Mouse (Mus musculus) erythroblast, embryonic 14.5 days (primary cell): ENCODE measurements around the gene Adcy9. TPM values are rescaled to one million over a fixed set of nuclear protein-coding genes. Genes with fewer than 3 reads are reported as not detected.
"Not testable (repeated sequence)": the region's sequence is repeated elsewhere in the genome, so short reads cannot be mapped to it uniquely, and the experiment has no call there.

Source experiments
- H3K27me3 ChIP-seq: 2 replicates; pipeline ENCODE4 v1.6.1; 2012; ENCODE audit warnings: inconsistent platforms; ENCODE audit not compliant: control insufficient read depth
- H3K36me3 ChIP-seq: 2 replicates; pipeline ENCODE4 v1.6.1; 2012; ENCODE audit warnings: mild to moderate bottlenecking, inconsistent platforms; ENCODE audit not compliant: control insufficient read depth
- H3K4me1 ChIP-seq: 2 replicates; pipeline ENCODE4 v1.6.1; 2012; ENCODE audit warnings: inconsistent platforms; ENCODE audit not compliant: control insufficient read depth
- H3K4me3 ChIP-seq: replicated peaks from 2 replicates; pipeline ENCODE3; 2012; ENCODE audit warnings: moderate library complexity, mild to moderate bottlenecking, inconsistent platforms
- H3K9me3 ChIP-seq: 2 replicates; pipeline ENCODE4 v1.6.1; 2012; ENCODE audit warnings: low read length, inconsistent platforms, mixed read lengths; ENCODE audit not compliant: control insufficient read depth
- GATA1 ChIP-seq: IDR thresholded peaks from 2 replicates; pipeline ENCODE4 v1.6.1; 2012; ENCODE audit warnings: low read length, inconsistent platforms, mixed read lengths
- TAL1 ChIP-seq: IDR thresholded peaks from 3 replicates; pipeline ENCODE4 v1.6.1; 2012; ENCODE audit warnings: low read length, inconsistent platforms, mixed read lengths
- polyA plus RNA-seq: library from polyadenylated mRNA; stranded (reverse); fragments of >175 nt; gene quantifications from 2 replicates; pipeline ENCODE4 v1.2.3, GENCODE M21; 2012

Gene Adcy9
- polyA plus RNA-seq, 1 experiment, result not detected

GRCm38 (mm10) chr16:4257546-4257945, 162.8 kb downstream of the Adcy9 start:
- no peaks in the 10 kb centered on the region for H3K36me3 ChIP-seq
- TF ChIP-seq TAL1, result no peak
- TF ChIP-seq GATA1, result no peak
- no peaks in the 10 kb centered on the region for H3K27me3 ChIP-seq

GRCm38 (mm10) chr16:4248791-4249190, 171.5 kb downstream of the Adcy9 start:
- TF ChIP-seq TAL1 (no peak), GATA1 (no peak)
- Histone ChIP-seq H3K27me3 (no peaks in the 10 kb centered on the region), H3K4me3 (no peak overlapping the region), H3K9me3 (peaks cover 13% of the 10 kb centered on the region), H3K36me3 (no peaks in the 10 kb centered on the region), H3K4me1 (no peaks in the 10 kb centered on the region)

More at GRCm38 (mm10) chr16:4257546-4257945, 162.8 kb downstream of the Adcy9 start:
- Histone ChIP-seq H3K9me3 (no peaks in the 10 kb centered on the region), H3K4me1 (no peaks in the 10 kb centered on the region), H3K4me3 (no peak overlapping the region)

GRCm38 (mm10) chr16:4245241-4245640, 175.1 kb downstream of the Adcy9 start:
- H3K36me3 ChIP-seq, H3K4me1 ChIP-seq, H3K4me3 ChIP-seq, H3K27me3 ChIP-seq: not testable (repeated sequence)
- peaks cover 13% of the 10 kb centered on the region for H3K9me3 ChIP-seq

Other genes with a start within 250 kb of the Adcy9 start
- 1.2 and 1.5 TPM in 2 replicates for gene Crebbp, start 206.5 kb downstream of the Adcy9 start, polyA plus RNA-seq
- not detected in 2 replicates for gene Srl, start 121.3 kb upstream of the Adcy9 start, polyA plus RNA-seq
- gene Tfap4, start 139.4 kb upstream of the Adcy9 start, polyA plus RNA-seq, result 1.0 and 1.3 TPM in 2 replicates
- gene Glis2, start 174.2 kb upstream of the Adcy9 start, polyA plus RNA-seq, result 0.01 TPM in 1 of 2 replicates, not detected in the other
- 15.1 and 16.3 TPM in 2 replicates for gene Pam16, start 204.5 kb upstream of the Adcy9 start, polyA plus RNA-seq
- gene Vasn, start 219.4 kb upstream of the Adcy9 start, polyA plus RNA-seq, result 0.01 and 0.19 TPM in 2 replicates
- gene Dnaja3, start 219.5 kb upstream of the Adcy9 start, polyA plus RNA-seq, result 0.66 and 0.80 TPM in 2 replicates